Mouse (Mus musculus) liver, adult 2 months (tissue): ENCODE measurements at regions not wholly inside any gene's neighbourhood (a gene's known extent, or its start where the extent isn't known, plus 50 kb on each side); places are given as distances from the start of the nearest gene placed in this dataset.

ENCODE experiments used
- CTCF ChIP-seq: fragments of 200-500 bp; IDR thresholded peaks from 2 replicates; pipeline ENCODE4 v1.5.1; 2011; ENCODE audit warnings: low read depth, low read length, control low read depth
- POLR2A ChIP-seq: fragments of 200-500 bp; IDR thresholded peaks from 2 replicates; pipeline ENCODE4 v1.6.1; 2011; ENCODE audit warnings: low read length, control low read depth; ENCODE audit not compliant: insufficient read depth; ENCODE audit errors: extremely low read depth

DNA sequence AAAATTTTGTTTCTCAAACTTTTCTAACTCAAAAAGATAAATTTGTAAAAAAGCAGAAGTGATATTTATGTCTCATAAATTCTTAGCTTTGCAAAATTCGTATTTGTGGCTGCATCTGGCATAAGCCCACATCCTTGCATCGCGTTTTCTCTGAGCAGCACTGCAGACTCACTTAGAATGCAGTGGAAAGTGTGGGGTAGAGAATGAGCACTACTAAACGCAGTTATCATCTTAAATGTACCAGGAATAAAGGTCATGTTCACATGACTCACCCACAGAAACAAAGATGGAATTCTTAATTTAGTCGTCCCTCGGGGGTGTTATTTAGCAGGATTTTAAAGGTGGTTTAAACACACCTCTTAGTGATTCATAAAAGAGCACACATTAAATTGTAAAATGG, 126.8 kb upstream of the Frmd6 start:
- TF ChIP-seq CTCF, result no peak
- no peak for TF ChIP-seq POLR2A
